Mouse (Mus musculus): ENCODE data around the gene Gm13691. TPM values are rescaled to one million over a fixed set of nuclear protein-coding genes. Genes with fewer than 3 reads are reported as not detected.
"Not testable (repeated sequence)": the region's sequence is repeated elsewhere in the genome, so short reads cannot be mapped to it uniquely, and the experiment has no call there.

Gm13691 gene
- under 1 TPM; 0.64 to 0.85 TPM for total RNA-seq (2021)
- long read RNA-seq, experiment 1: 0 reads
- long read RNA-seq, experiment 2: 0 reads

- not testable (repeated sequence) for DNase-seq (ENCODE audit: low spot score)
Observed at GRCm38 (mm10) chr2:83990253-83990652, at the start of gene Gm13691. Gene Gm13691 (plus strand): TSS chr2:83990553.

DNA sequence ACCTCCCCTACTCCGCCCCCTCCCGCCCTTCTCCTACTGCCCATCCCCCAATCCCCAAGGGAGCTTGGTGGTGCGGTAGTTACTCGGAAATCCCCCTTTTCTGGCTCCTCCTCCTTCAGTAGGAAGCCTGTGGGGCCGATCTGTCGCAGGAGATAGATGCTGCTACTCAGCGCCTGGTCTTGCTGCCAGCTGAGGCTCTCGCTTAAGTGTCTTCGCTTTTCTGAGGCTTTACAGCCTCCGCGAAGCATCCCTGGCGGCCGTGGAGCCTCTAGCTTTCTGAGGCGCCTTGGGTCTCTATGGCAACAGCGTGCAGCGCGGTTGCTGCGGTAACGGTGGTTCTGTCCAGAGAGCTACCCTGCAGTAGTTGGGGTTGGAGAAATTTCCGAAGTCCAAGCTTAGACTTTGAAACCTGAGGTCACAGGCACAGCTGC, 49.4 kb upstream of the Gm13691 start, which contains the start of gene Zswim2:
Gene Zswim2, minus strand, starts transcription at position 298 of the 431 bp plus-strand sequence.
- DNase-seq (ENCODE audit: low spot score): no peak

- DNase-seq (ENCODE audit: low spot score): no peak
Observed at GRCm38 (mm10) chr2:83941378-83941777, 49.0 kb upstream of the Gm13691 start.

DNA sequence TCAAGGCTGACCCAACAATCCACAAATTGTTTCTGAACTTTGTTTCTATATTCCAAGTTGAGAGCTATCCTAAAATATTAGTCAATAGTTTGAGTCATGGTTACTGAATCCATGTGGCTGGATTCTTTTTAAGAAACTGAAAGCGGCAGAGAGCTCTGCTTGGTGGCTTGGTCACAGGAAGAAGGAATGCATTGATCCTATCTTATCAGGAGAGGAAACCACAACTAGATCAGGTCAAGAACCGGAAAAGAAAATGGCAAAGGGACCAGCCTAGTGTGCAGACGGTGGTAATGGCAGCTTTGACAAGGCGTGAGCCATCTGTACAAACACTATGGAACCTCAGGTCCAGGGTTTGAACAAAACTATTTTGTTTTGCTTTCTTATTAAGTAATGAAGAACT, 48.6 kb upstream of the Gm13691 start:
- no peak for DNase-seq (ENCODE audit: low spot score)

DNA sequence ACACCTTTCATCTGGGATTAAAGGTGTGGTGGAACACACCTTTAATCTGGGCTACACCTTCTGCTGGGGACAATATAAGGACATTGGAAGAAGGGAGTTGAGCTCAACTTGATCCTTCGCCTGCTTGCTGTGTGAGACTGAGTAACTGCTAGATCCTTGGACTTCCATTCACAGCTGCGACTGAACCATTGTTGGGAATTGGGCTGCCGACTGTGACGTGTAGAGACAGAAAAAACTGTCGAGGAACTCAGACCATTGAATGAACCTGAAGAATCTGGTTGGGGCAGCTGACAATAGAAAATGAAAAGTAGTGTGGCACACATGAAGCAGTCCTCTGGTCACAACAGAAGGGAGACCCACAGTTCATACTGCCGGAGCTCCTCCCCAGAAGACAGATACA, 35.0 kb upstream of the Gm13691 start, which contains the start of gene Gm13698:
Gene Gm13698, plus strand, starts transcription at position 301 of the 400 bp plus-strand sequence.
- not testable (repeated sequence) for DNase-seq (ENCODE audit: low spot score)

- DNase-seq (ENCODE audit: low spot score): not testable (repeated sequence)
Observed at GRCm38 (mm10) chr2:83961203-83961602, 29.1 kb upstream of the Gm13691 start, which contains the start of gene Gm13693. Gene Gm13693 (plus strand): TSS chr2:83961503.

DNA sequence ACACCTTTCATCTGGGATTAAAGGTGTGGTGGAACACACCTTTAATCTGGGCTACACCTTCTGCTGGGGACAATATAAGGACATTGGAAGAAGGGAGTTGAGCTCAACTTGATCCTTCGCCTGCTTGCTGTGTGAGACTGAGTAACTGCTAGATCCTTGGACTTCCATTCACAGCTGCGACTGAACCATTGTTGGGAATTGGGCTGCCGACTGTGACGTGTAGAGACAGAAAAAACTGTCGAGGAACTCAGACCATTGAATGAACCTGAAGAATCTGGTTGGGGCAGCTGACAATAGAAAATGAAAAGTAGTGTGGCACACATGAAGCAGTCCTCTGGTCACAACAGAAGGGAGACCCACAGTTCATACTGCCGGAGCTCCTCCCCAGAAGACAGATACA, 23.3 kb upstream of the Gm13691 start, which contains the start of gene Gm13695:
Gene Gm13695, plus strand, starts transcription at position 301 of the 400 bp plus-strand sequence.
- not testable (repeated sequence) for DNase-seq (ENCODE audit: low spot score)

GRCm38 (mm10) chr2:83972823-83973222, 17.5 kb upstream of the Gm13691 start, which contains the start of gene Gm13696:
Gene Gm13696 (plus strand): TSS chr2:83973123.
- DNase-seq (ENCODE audit: low spot score): not testable (repeated sequence)

GRCm38 (mm10) chr2:83978633-83979032, 11.7 kb upstream of the Gm13691 start, which contains the start of gene Gm13694:
Gene Gm13694 (plus strand): TSS chr2:83978933.
- DNase-seq (ENCODE audit: low spot score): not testable (repeated sequence)

GRCm38 (mm10) chr2:83984443-83984842, 5.9 kb upstream of the Gm13691 start, which contains the start of gene Gm13697:
Gene Gm13697 (plus strand): TSS chr2:83984743.
- DNase-seq (ENCODE audit: low spot score): not testable (repeated sequence)

- DNase-seq (ENCODE audit: low spot score): not testable (repeated sequence)
Observed at GRCm38 (mm10) chr2:83993639-83994255, 3.4 kb downstream of the Gm13691 start.

GRCm38 (mm10) chr2:83994526-83994925, 4.2 kb downstream of the Gm13691 start:
- not testable (repeated sequence) for DNase-seq (ENCODE audit: low spot score)

GRCm38 (mm10) chr2:84008913-84009312, 18.6 kb downstream of the Gm13691 start:
- DNase-seq (ENCODE audit: low spot score): no peak

- DNase-seq (ENCODE audit: low spot score): no peak
Observed at GRCm38 (mm10) chr2:84009818-84010217, 19.5 kb downstream of the Gm13691 start.

GRCm38 (mm10) chr2:84014572-84014971, 24.2 kb downstream of the Gm13691 start:
- no peak for DNase-seq (ENCODE audit: low spot score)

DNA sequence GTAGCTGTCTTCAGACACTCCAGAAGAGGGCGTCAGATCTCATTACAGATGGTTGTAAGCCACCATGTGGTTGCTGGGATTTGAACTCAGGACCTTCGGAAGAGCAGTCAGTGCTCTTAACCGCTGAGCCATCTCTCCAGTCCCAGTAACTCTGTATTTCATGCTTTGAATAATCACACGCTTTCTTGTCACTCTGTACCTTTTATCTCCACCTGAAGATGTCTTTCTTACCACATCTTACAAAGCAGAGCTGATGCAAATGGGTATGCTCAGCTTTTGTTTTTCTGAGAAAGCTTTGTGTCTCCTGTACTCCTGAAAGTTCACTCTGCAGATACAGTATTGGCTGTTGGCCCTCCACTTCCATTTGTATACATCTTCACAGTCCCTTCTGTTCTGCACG, 25.9 kb downstream of the Gm13691 start:
- DNase-seq (ENCODE audit: low spot score): not testable (repeated sequence)

DNA sequence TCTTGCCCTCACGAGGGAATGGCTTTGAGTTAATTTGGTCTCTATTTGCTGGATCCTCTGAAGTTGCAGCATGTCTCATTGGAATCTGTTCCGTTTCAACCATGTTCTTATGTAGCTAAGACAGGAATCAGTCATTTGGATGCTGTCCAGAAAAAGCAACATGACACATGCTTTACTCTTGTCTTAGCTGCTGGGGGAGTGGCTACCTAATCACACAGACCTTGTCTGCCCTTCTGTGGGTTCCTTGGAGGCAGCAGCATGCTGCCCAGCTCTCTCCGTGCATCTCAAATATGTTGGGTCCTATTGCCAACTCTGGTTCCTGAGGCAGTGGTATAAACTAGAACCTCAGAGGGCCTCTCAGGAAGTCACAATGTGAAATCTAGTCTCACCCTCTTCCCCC, 28.0 kb downstream of the Gm13691 start:
- DNase-seq (ENCODE audit: low spot score): no peak

DNA sequence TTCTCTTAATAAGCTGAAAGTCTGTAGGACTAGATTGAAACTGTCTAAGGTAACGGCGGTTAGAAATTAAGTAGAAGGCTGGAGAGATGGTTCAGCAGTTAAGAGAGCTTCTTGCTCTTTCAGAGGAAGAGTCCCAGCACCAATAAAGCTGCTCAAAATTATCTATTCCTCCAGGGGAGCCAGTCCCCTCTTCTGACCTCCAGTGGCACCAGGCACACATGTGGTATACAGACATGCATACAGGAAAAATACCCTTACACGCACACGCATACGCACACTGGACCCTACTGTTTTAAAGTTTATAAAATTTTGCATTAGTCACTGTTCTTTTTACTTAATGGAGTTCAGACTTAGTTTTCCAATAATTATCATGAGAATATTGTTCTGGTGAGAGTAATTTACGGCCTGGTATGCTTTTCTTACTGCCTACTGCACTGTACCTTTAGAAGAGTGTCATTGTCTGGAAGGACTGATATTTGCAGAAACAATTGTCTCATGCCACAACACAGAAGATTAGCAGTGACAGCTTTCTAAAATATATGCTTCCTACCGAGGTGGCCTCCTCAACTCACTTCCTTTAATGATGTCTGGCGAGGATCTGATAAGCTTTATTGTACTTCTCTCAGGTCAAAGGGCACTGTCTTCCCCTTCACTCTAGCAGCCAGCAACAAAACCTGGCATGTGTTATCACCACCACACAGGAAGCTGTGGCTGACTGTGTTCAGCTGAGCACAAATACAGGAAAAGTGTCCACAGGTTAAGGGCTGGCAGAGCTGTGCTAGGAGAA, 29.4 kb downstream of the Gm13691 start:
- no peak for DNase-seq (ENCODE audit: low spot score)

DNA sequence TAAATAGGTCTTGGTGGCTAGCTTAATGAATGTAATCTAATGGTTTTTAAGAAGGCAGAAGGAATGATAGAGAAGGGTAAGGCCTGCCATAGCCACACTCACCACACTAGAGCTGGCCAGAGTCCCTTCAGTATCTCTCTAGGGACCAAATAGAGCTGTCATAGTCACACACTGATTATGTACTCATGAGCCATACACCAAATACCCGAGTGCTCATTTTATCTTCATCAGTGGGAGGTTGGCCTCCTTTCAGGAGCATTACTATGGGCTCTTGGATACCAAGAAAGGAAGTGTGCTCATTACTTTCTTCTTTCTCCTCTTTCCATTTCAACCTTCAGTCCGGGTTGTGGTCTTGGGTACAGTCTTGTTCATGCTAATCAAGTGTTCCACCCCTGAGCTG, 31.6 kb downstream of the Gm13691 start:
- no peak for DNase-seq (ENCODE audit: low spot score)

- peak; percentile 71 for DNase-seq (ENCODE audit: low spot score)
Observed at GRCm38 (mm10) chr2:84022905-84023304, 32.6 kb downstream of the Gm13691 start.

GRCm38 (mm10) chr2:84023319-84023718, 33.0 kb downstream of the Gm13691 start:
- DNase-seq (ENCODE audit: low spot score): no peak

- peak; percentile 71 for DNase-seq (ENCODE audit: low spot score)
Observed at GRCm38 (mm10) chr2:84025217-84025616, 34.9 kb downstream of the Gm13691 start.

Data from gastrocnemius, adult 18-20 months (tissue).